Mouse (Mus musculus) megakaryocyte, embryonic 14.5 days (primary cell): ENCODE measurements around the gene Cdk11b.
"Not testable (repeated sequence)": the region's sequence is repeated elsewhere in the genome, so short reads cannot be mapped to it uniquely, and the experiment has no call there.

Experiments
- FLI1 ChIP-seq: IDR thresholded peaks from 2 replicates; pipeline ENCODE4 v1.6.1; 2012; ENCODE audit warnings: low read length, inconsistent platforms, mixed read lengths
- GATA1 ChIP-seq: IDR thresholded peaks from 3 replicates; pipeline ENCODE4 v1.6.1; 2012; ENCODE audit warnings: mixed read lengths, low read length, inconsistent platforms, borderline replicate concordance

- not testable (repeated sequence) for TF ChIP-seq GATA1, FLI1
These were observed 59.1 kb downstream of the Cdk11b start for GRCm38 (mm10) chr4:155683670-155684277.
